Mouse (Mus musculus): ENCODE data around the gene Cnot11. TPM values are rescaled to one million over a fixed set of nuclear protein-coding genes. Genes with fewer than 3 reads are reported as not detected.
"Not testable (repeated sequence)": the region's sequence is repeated elsewhere in the genome, so short reads cannot be mapped to it uniquely, and the experiment has no call there.

The Cnot11 gene
- total RNA-seq, 2 experiments from 2014 or later = 26.3 to 28.7 TPM

GRCm38 (mm10) chr1:39577253-39577705, 42.5 kb downstream of the Cnot11 start, which contains the start of gene Rnf149:
Gene Rnf149 (minus strand): TSS chr1:39577405.
- DNase-seq (ENCODE audit: low spot score in 2 of 2) = peak; percentile 95 to 99

- DNase-seq (ENCODE audit: low spot score in 2 of 2) = no peak
Observed at GRCm38 (mm10) chr1:39578446-39578845, 43.7 kb downstream of the Cnot11 start.

GRCm38 (mm10) chr1:39579139-39579538, 44.3 kb downstream of the Cnot11 start:
- DNase-seq (ENCODE audit: low spot score in 2 of 2) = no peak

GRCm38 (mm10) chr1:39581215-39581614, 46.4 kb downstream of the Cnot11 start:
- no peak for DNase-seq (ENCODE audit: low spot score in 2 of 2)

GRCm38 (mm10) chr1:39583173-39583572, 48.4 kb downstream of the Cnot11 start:
- no peak for DNase-seq (ENCODE audit: low spot score in 2 of 2)

- no peak for DNase-seq (ENCODE audit: low spot score in 2 of 2)
Observed at GRCm38 (mm10) chr1:39585416-39585815, 50.6 kb downstream of the Cnot11 start.

GRCm38 (mm10) chr1:39590193-39590592, 55.4 kb downstream of the Cnot11 start:
- no peak for DNase-seq (ENCODE audit: low spot score in 2 of 2)

- not testable (repeated sequence) for DNase-seq (ENCODE audit: low spot score in 2 of 2)
Observed at GRCm38 (mm10) chr1:39591557-39591956, 56.8 kb downstream of the Cnot11 start.

GRCm38 (mm10) chr1:39592090-39592489, 57.3 kb downstream of the Cnot11 start:
- no peak for DNase-seq (ENCODE audit: low spot score in 2 of 2)

- no peak for DNase-seq (ENCODE audit: low spot score in 2 of 2)
Observed at GRCm38 (mm10) chr1:39593836-39594235, 59.0 kb downstream of the Cnot11 start.

Other genes starting within 250 kb of the Cnot11 start
- 1,000 to 10,000 TPM in 1 of 2 experiments, 100 to 1,000 TPM in 1; 986 to 1,037 TPM for gene Rpl31, start 167.2 kb upstream of the Cnot11 start, total RNA-seq (2021)
- 10 to 100 TPM; 10.1 to 10.8 TPM for gene Tbc1d8, start 56.2 kb upstream of the Cnot11 start, total RNA-seq (2021)
- 10 to 100 TPM; 49.6 to 57.4 TPM for gene Rnf149, start 42.4 kb downstream of the Cnot11 start, total RNA-seq (2021)
- under 1 TPM; 0.56 to 0.98 TPM for gene Creg2, start 116.5 kb downstream of the Cnot11 start, total RNA-seq (2021)
- gene Rfx8, start 186.0 kb downstream of the Cnot11 start, total RNA-seq (2021) = under 1 TPM; 0.39 to 0.93 TPM

Data from adrenal gland, postnatal 4 days (tissue).